Mouse (Mus musculus) thymus, postnatal 0 days (tissue): ENCODE measurements at regions not wholly inside any gene's neighbourhood (a gene's known extent, or its start where the extent isn't known, plus 50 kb on each side); places are given as distances from the start of the nearest gene placed in this dataset.
A peak's percentile ranks its signal among the peaks of the same experiment; 100 is the strongest.
"Not testable (repeated sequence)": the region's sequence is repeated elsewhere in the genome, so short reads cannot be mapped to it uniquely, and the experiment has no call there.

ENCODE experiments used
- DNase-seq: peaks from one replicate; pipeline ENCODE4 v3.0.0-alpha.2; 2015; ENCODE audit warnings: low spot score

GRCm38 (mm10) chrX:153887285-153887684 lies 55.3 kb downstream of the Spin2c start:
- peak; percentile 47 for DNase-seq

DNA sequence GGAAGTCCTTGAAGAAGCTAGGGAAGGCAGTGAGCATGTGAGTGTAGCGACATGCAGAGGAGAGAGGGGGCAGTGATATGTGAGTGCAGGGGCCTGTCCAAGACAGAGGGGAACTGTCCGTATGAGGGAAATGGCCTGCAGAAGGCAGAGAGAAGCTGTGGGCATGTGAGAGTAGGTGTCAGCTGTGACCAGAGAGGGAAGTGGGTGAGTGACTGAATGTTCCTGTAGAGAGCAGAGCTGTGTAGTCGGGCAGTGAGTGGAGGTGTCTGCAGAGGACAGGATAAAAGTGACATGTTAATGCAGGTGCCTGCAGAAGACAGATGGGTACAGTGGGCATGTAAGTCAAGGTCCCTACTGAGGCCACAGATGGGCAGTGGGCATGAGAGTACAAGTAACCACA lies 84.4 kb downstream of the Samt1 start:
- DNase-seq = no peak

- DNase-seq = peak; percentile 70
These were observed 79.9 kb downstream of the Samt1 start for GRCm38 (mm10) chrX:153932586-153932985.

DNA sequence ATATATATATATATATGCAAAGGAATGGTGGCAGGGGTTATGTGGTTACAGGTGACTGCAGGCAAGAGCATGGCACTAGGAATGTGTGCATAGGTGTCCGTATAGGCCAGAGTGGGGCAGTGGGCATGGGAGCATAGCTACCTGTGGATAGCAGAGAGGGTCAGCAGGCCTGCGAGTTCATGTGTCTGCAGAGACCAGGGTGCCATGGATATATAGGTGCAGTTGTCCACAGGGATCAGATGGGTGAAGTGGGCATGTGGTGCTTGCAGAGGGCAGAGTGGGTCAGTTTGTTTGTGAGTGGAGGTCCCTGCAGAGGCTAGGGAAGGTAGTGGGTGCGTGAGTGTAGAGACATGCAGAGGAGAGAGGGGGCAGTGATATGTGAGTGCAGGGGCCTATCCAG lies 76.3 kb downstream of the Samt1 start:
- DNase-seq = no peak

DNA sequence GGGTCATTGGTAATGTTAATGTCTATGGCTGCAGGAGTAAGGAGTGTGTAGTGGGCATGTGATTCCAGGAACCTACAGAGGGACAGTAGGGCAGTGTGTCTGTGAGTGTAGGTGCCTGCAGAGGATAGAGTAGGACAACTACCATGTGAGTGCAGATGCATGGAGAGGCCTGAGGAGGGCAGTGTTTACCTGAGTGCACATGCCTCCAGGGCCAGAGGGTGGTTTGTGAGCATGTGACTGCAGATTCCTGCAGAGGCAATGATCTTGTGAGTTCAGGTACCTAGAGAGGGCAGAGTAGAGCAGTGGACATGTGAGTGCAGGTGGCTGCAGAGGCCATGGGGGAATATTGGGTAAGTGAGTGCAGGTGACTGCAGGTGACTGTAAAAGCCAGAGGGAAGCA lies 75.1 kb downstream of the Samt1 start:
- no peak for DNase-seq

- DNase-seq = no peak
These were observed 72.4 kb downstream of the Samt1 start for GRCm38 (mm10) chrX:153940089-153940488.

DNA sequence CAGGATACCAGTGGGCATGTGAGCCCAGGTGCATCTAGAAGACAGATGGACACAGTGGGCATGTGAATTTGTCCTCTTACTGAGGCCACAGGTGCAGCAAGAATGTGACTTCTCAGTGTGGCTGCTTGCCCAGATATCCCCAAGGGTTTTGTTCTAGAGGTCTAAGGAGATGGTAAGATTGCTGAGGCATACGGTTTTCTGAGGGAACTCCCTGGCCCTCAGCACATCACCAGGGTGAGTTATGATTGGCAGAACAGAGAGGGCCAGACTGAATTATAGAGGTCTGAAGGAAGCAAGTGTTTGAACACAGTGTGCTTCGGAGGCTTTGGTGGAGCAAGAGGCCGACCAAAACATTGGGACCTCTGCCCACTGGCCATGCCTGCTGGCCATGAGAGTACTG lies 71.3 kb downstream of the Samt1 start:
- not testable (repeated sequence) for DNase-seq
